Mouse (Mus musculus) bone marrow macrophage, adult 2 months (primary cell): Measurements from ENCODE around the gene Tfap2a.

ENCODE experiments used
- CTCF ChIP-seq: IDR thresholded peaks from 2 replicates; pipeline ENCODE4 v1.5.1; 2012; ENCODE audit warnings: low read depth, mild to moderate bottlenecking, low read length, moderate library complexity
- POLR2A ChIP-seq: IDR thresholded peaks from 2 replicates; pipeline ENCODE4 v1.6.1; 2012; ENCODE audit warnings: mild to moderate bottlenecking, low read depth, low read length, borderline replicate concordance

DNA sequence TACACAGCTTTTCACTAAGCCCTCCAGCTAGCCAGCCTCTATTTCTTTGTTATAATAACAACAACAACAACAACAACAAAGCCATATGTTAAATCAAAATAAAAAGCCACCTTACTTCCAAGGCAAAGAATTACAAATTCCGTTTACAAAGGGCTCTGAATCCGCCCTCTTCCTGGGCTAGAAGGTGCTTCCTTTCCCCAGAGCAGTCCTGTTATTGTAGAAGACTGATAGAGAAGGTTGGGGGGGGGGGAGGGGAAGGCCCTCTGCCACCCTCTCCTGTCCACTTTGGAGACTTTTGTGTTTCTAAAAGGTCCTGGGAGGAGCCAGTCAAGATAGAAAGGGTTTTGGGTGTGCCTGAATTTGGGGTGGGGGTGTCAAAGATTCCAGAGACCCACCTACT lies 23.6 kb downstream of the Tfap2a start:
- no peak for TF ChIP-seq POLR2A
- TF ChIP-seq CTCF: no peak
